Mouse (Mus musculus): ENCODE measurements at regions not wholly inside any gene's neighbourhood (a gene's known extent, or its start where the extent isn't known, plus 50 kb on each side); places are given as distances from the start of the nearest gene placed in this dataset.
A peak's percentile ranks its signal among the peaks of the same experiment; 100 is the strongest.

GRCm38 (mm10) chr11:19350331-19351242 is 331.8 kb upstream of the Meis1 start:
- no peak for DNase-seq (ENCODE audit: low read depth, low spot score)

DNA sequence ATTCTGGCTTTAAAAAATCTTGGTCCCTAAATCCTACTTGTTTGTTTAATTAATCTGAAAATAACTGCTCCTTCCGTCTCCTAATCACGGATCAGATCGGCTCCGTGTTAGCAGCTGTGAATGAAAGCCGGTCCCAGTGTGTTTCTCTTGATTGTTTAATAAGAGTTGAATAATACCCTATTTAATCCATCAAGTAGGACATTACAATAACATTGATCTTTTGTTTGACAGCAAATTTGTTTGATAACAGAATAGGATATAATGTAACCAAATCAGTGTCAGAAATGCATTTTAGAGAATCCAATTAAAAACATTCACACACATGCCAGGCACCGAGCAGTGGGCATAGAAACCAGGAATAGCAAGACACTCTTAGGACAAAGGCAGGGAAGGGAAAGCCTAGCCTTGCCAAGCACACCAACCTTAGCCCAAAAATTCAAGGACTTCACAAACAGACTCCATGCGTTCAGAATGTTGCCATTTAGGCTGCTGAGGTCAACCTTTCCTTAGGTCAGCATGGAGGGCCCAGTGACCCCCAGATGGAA is 332.5 kb upstream of the Meis1 start:
- DNase-seq (ENCODE audit: low read depth, low spot score): no peak

DNA sequence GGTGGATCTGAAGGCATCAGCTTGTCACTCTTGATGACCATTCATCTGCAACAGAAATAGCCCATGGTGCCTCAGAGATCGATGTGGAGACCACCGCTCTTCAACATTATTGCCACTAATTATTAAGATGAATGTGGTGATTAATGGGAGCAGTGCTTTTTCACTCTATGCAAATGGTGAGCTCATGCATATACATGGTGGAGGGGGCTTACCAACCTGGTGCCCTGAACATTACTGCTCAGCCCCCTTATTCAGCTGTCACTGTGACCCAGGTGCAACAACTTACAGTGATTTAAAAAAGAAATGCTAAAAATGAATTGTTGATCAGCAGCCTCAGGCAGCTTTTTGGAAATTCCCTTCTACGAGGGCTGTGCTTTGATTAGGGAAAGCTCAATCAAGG is 334.9 kb upstream of the Meis1 start:
- no peak for DNase-seq (ENCODE audit: low read depth, low spot score)

GRCm38 (mm10) chr11:19355179-19355578 is 336.4 kb upstream of the Meis1 start:
- no peak for DNase-seq (ENCODE audit: low read depth, low spot score)

GRCm38 (mm10) chr11:19356151-19356550 is 337.4 kb upstream of the Meis1 start:
- DNase-seq (ENCODE audit: low read depth, low spot score): no peak

DNA sequence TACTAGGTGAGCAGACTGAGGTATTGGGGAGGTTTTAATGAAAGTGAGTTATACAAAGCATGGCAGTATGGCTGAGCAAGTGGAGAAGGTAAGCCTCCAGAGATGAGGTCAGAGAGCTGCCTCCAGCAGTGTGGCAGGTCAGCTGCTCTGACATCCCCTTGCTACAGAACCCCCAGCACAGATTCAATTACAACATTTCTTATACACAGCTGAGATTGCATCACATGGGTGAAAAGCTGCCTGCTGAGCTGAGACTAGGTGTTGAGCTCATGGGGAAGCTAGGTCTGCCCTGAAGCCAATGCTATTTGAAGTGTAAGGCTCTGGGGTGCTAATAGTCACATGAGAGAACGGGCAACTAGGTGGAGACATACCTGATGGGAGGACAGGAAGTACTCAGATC is 350.4 kb upstream of the Meis1 start:
- no peak for DNase-seq (ENCODE audit: low read depth, low spot score)

DNA sequence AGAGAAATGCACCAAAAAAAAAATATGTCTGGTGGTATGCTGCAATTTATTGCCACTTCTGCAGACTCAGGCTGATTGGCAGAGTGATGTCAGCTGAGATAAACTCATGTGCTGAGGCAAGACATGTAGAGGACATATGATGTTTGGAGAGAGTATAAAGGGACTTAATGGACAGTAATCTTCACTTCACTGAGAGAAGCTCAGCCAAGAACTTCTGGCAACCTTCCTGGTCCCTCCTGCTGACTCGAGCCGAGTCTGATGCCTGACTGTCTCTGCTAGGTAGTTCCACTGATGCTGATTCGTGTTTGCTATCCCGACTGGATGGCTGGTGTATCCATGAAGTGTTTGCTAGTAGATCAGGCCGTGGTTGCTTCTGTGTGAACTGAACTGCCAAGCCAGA is 354.7 kb upstream of the Meis1 start:
- peak; percentile 9 for DNase-seq (ENCODE audit: low read depth, low spot score)

DNA sequence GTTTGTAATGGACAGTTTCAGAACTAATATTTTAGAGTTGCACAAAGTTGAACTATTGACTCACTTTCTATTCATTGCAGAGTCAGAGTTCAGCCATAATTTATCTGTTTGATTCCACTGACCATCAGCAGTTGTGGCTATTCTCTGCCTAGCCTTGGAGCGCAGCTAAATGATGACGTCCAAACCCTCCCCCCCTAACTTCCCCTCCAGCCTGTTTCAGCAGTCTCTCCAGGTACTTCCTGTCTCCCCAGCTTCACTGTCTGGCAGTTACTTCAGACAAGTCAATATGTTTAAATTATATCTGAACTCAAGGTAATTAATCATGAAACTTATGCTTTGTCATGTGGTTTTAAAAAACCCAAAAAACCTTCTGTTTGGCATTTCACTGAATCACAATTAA is 362.1 kb upstream of the Meis1 start:
- no peak for DNase-seq (ENCODE audit: low read depth, low spot score)

DNA sequence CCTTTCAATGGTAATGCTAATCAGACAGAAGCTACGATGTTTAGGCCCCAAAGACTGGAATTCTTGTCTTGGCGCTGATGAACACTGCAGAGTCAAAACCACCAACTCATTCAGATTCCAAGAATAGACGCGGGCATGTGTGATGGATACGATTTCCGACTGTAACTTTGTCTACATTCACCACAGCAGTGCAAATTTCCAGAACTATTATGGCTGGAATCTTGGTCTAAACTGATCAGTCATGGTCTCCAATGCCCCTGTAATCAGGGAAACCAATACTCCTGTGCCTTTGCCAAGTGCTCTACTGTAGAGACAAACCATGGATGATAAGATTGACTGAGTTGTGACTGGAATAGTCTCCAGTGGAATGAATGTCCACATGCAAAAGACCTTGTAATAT is 370.4 kb upstream of the Meis1 start:
- DNase-seq (ENCODE audit: low read depth, low spot score): peak; percentile 1

- no peak for DNase-seq (ENCODE audit: low read depth, low spot score)
These were observed 373.4 kb upstream of the Meis1 start for GRCm38 (mm10) chr11:19392190-19392589.

DNA sequence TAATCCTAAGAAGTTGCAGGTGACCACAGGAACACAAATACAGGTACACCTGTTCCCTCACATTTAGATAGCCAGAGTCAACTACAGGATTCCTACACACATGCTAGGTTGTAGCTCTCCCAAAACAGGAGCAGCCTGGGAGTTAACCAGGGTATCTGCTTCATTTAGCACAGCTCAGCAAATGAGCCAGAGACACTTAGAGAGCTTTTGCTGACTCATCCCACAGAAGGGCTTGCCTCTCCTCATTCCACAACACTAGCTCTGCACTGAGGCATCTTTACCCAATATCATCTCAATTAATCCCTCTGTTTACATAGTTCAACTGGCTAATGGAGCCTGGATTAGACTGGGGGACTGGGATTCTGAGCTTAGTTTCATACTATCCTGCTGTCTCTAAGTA is 375.6 kb upstream of the Meis1 start:
- DNase-seq (ENCODE audit: low read depth, low spot score): peak; percentile 27

DNA sequence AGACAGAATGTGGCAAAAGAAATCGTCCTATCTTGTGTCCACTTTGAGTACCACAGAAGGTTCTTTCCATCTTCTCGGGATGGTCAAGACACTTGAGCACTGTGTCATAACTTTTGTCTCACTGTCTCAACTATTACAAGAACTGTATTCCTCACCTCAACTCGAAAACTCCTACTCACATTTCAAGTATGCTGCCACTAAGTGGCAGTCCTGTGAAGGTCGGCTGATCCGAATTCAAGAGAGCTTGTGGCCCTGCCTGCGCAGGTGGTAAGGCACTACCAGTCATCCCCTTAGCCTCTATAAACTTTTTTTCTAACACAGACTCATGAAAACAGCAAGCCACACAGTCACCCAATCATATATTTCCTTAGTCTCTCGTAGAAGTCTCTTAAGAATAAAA is 381.6 kb upstream of the Meis1 start:
- no peak for DNase-seq (ENCODE audit: low read depth, low spot score)

- no peak for DNase-seq (ENCODE audit: low read depth, low spot score)
These were observed 401.4 kb upstream of the Meis1 start for GRCm38 (mm10) chr11:19420143-19420542.

DNA sequence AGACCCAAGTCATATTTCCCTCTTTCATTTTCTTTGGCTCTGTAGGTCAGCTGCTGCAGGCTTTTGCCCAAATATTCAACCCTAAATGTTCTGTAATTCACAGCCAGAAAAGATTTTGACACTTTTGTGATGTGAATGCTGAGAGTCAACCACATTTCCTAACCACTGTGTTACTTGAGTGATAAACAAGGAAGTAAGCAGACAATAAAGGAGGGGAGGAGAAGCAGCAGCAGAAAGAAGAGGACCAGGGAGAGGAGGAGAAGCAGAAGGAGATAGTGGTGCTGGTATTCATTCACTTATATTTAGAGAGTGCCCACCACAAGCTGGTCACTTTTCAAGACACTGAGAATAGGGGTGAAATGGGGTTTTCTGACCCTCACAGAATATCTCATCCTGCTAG is 404.5 kb upstream of the Meis1 start:
- no peak for DNase-seq (ENCODE audit: low read depth, low spot score)

DNA sequence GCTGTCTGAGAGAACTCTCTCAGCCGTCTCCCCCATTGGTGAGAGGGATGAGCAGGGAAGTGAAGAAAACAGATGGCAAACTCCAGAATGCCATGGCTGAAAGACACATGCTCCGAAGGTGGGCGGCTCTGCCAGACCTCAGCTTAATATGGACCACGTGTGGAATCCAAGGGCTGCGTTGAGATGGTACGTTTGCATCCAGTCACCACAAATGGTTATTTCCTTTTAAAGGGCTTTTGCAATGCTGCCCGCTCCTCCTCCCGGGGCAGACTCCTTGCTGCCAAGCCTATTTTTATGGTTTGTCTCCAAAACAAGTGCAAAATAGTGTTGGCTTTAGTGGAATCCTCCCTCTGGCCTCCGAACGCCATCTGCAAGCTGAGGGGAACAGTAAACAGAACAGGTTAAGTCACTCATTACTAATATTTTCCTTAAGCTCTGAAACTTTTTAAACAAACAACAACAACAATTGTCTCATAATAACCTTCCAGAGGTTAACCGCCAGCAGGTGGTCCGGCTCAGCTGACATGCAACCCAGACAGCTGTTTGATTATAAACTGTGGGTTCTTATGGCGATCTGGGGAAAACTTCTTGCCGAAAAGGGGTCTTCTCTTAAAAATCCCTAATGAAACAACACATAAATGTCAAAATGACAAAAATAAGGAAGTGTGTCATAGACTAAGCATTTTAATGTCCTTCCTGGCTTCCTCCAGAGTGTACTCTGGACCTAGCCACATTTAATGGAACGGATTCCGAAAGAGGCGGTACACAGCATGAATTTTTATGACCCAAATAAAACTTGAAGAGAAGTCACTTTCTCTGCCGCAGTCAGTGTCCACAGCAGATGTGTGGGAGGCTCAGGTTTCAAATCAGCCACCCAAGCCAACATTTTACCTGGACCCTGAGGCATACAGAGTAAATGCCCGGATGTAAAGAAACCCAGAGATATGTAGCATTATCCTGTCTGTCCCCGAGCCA is 405.3 kb upstream of the Meis1 start:
- peak; percentile 54 for DNase-seq (ENCODE audit: low read depth, low spot score)

- DNase-seq (ENCODE audit: low read depth, low spot score): no peak
These were observed 408.8 kb upstream of the Meis1 start for GRCm38 (mm10) chr11:19427559-19427958.

DNA sequence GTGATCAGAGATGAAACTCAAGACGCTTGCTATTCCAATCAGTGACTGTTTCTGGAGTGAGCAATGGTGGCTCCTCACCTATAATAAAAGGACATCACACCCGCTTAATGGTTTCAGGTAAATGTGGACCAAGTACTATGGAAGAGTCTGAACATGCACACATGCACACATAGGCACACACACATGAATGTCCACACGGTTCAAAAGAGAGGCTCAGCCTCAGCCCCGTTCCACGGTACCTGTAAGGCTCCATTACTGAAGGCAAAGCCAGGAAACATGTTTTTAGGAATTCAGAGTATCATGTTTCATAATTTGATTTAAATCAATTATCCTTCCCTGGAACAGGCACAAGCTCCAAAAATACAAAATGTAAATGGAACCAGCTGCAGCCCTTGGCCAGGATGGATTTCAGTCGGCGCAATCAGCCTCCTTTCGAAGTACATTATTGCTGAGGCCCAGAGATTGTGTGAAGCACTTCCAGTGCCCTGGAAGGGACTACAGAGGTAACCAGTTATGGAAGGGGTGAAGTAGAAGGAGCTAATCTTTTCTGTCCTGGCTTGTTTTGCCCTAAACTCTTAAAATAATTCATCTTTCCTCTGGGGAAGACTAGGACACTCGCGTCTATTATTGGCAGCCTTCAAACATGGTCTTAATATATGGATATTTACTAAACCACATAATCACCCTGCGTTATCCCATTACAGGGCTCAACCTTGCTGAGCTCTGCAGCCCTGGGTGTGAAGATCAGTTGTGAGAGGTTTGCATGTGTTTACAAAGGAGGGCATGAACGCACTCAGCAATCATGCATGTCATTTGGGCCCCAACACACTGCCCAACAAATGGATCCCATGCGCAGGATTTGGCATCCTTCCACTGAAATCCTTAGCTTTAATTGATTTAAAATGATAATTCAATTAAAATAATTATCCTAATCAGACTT is 415.2 kb upstream of the Meis1 start:
- peak; percentile 9 for DNase-seq (ENCODE audit: low read depth, low spot score)

- no peak for DNase-seq (ENCODE audit: low read depth, low spot score)
These were observed 419.6 kb upstream of the Meis1 start for GRCm38 (mm10) chr11:19438385-19438784.

- peak; percentile 31 for DNase-seq (ENCODE audit: low read depth, low spot score)
These were observed 423.2 kb upstream of the Meis1 start for GRCm38 (mm10) chr11:19441936-19442335.

GRCm38 (mm10) chr11:19455391-19456290 is 436.9 kb upstream of the Meis1 start:
- DNase-seq (ENCODE audit: low read depth, low spot score): no peak
